Mouse (Mus musculus) hindbrain, postnatal 0 days (tissue): ENCODE data around the gene Exosc1. TPM values are rescaled to one million over a fixed set of nuclear protein-coding genes. Genes with fewer than 3 reads are reported as not detected.

Experiments
- ATAC-seq: fragments of 200-750 bp; cut with Nextera tagmentation; 2 replicates; pipeline ENCODE4 v1.8.0; 2017; ENCODE audit warnings: mild to moderate bottlenecking, moderate TSS enrichment, moderate library complexity
- DNase-seq: peaks from one replicate; pipeline ENCODE4 v3.0.0-alpha.2; 2015; ENCODE audit warnings: low spot score
- H3K27ac ChIP-seq: fragments of 300-500 bp; sonication (generic); 2 replicates; pipeline ENCODE4 v1.5.1; 2014; ENCODE audit warnings: mild to moderate bottlenecking
- H3K27me3 ChIP-seq: fragments of 300-500 bp; sonication (generic); 2 replicates; pipeline ENCODE4 v1.6.1; 2014; ENCODE audit warnings: low read length, mixed read lengths; ENCODE audit not compliant: insufficient read depth
- H3K36me3 ChIP-seq: fragments of 300-500 bp; sonication (generic); 2 replicates; pipeline ENCODE4 v1.6.1; 2014; ENCODE audit warnings: low read length, mixed read lengths; ENCODE audit not compliant: insufficient read depth
- H3K4me1 ChIP-seq: fragments of 300-500 bp; sonication (generic); 2 replicates; pipeline ENCODE4 v1.6.1; 2014; ENCODE audit warnings: antibody characterized with exemption, low read length, mixed read lengths; ENCODE audit not compliant: insufficient read depth
- H3K4me2 ChIP-seq: fragments of 300-500 bp; sonication (generic); 2 replicates; pipeline ENCODE4 v1.6.1; 2014; ENCODE audit warnings: low read depth, mild to moderate bottlenecking, low read length, moderate library complexity, mixed read lengths
- H3K4me3 ChIP-seq: fragments of 300-500 bp; sonication (generic); 2 replicates; pipeline ENCODE4 v1.5.1; 2014; ENCODE audit warnings: low read length
- H3K9ac ChIP-seq: fragments of 300-500 bp; sonication (generic); replicated peaks from 2 replicates; pipeline ENCODE4 v1.6.1; 2014; ENCODE audit warnings: mild to moderate bottlenecking, low read length, moderate library complexity, mixed read lengths
- H3K9me3 ChIP-seq: fragments of 300-500 bp; sonication (generic); 2 replicates; pipeline ENCODE4 v1.6.1; 2016; ENCODE audit warnings: low read length, mixed read lengths
- CTCF ChIP-seq: IDR thresholded peaks from 2 replicates; pipeline ENCODE4 v1.5.1; 2016; ENCODE audit warnings: antibody characterized with exemption, control low read depth, low read depth
- WGBS: fragments of 180-500 bp; shearing (Covaris S2); extraction: QIAGEN DNeasy Blood & Tissue Kit; methylation state at CpG from one replicate; pipeline ENCODE4 v1.1.7; 2014; 5-methylcytosine and 5-hydroxymethylcytosine counted together
- polyA plus RNA-seq: library from polyadenylated mRNA; unstranded; fragments of >200 nt; fragmentation: Nextera tagmentation; extraction: Ambion mirVana; gene quantifications from 2 replicates; pipeline ENCODE4 v1.2.1, GENCODE M21; 2015
- total RNA-seq: library from RNA; depleted of rRNA; stranded (reverse); fragments of >200 nt; gene quantifications from 2 replicates; pipeline ENCODE4 v1.2.3, GENCODE M21; 2014

Gene Exosc1
- total and polyA plus RNA-seq, 2 experiments from 2014 or later = 21.1 to 64.8 TPM

- WGBS = 32% methylated on average over 8 of the region's 8 CpGs
- no peak for DNase-seq
These were observed 26.0 kb downstream of the Exosc1 start for GRCm38 (mm10) chr19:41907079-41907760.

GRCm38 (mm10) chr19:41906311-41907078 lies 26.7 kb downstream of the Exosc1 start:
- 58% methylated on average over 6 of the region's 6 CpGs for WGBS
- ATAC-seq (no peak), DNase-seq (no peak)
- H3K9me3 ChIP-seq = no peaks in the 10 kb centered on the region
- H3K4me3 ChIP-seq = no peak overlapping the region
- H3K36me3 ChIP-seq = no peaks in the 10 kb centered on the region
- no peak for TF ChIP-seq CTCF
- no peak overlapping the region for H3K27ac ChIP-seq
- H3K4me1 ChIP-seq = no peaks in the 10 kb centered on the region
- no peaks in the 10 kb centered on the region for H3K27me3 ChIP-seq
- no peak overlapping the region for H3K4me2 ChIP-seq
- no peak overlapping the region for H3K9ac ChIP-seq

More at GRCm38 (mm10) chr19:41907079-41907760, 26.0 kb downstream of the Exosc1 start:
- Histone ChIP-seq H3K9ac (no peak overlapping the region), H3K27me3 (no peaks in the 10 kb centered on the region), H3K4me2 (no peak overlapping the region), H3K36me3 (no peaks in the 10 kb centered on the region), H3K27ac (no peak overlapping the region), H3K9me3 (no peaks in the 10 kb centered on the region), H3K4me1 (no peaks in the 10 kb centered on the region), H3K4me3 (no peak overlapping the region)
- no peak for TF ChIP-seq CTCF
- no peak for ATAC-seq

- no peak overlapping the region for H3K4me2 ChIP-seq
- WGBS = 92% methylated on average over 2 of the region's 2 CpGs
- no peak overlapping the region for H3K4me3 ChIP-seq
- no peak for DNase-seq
- H3K27ac ChIP-seq = no peak overlapping the region
- H3K36me3 ChIP-seq = no peaks in the 10 kb centered on the region
- TF ChIP-seq CTCF = no peak
- no peaks in the 10 kb centered on the region for H3K27me3 ChIP-seq
- no peak for ATAC-seq
- no peaks in the 10 kb centered on the region for H3K4me1 ChIP-seq
- no peak overlapping the region for H3K9ac ChIP-seq
- no peaks in the 10 kb centered on the region for H3K9me3 ChIP-seq
These were observed 28.0 kb downstream of the Exosc1 start for GRCm38 (mm10) chr19:41905246-41905645.

- Histone ChIP-seq H3K4me3 (no peak overlapping the region), H3K4me1 (no peaks in the 10 kb centered on the region), H3K9me3 (no peaks in the 10 kb centered on the region), H3K9ac (no peak overlapping the region), H3K36me3 (no peaks in the 10 kb centered on the region), H3K27me3 (no peaks in the 10 kb centered on the region), H3K4me2 (no peak overlapping the region), H3K27ac (no peak overlapping the region)
- WGBS = 90% methylated on average over 10 of the region's 10 CpGs
- ATAC-seq = no peak
- no peak for DNase-seq
- TF ChIP-seq CTCF = no peak
These were observed 30.2 kb downstream of the Exosc1 start for GRCm38 (mm10) chr19:41902848-41903593.

GRCm38 (mm10) chr19:41901696-41902095 lies 31.5 kb downstream of the Exosc1 start:
- H3K27me3 ChIP-seq = no peaks in the 10 kb centered on the region
- no peak for TF ChIP-seq CTCF
- no peaks in the 10 kb centered on the region for H3K4me1 ChIP-seq
- H3K4me2 ChIP-seq = no peak overlapping the region
- no peak for ATAC-seq
- no peak overlapping the region for H3K9ac ChIP-seq
- H3K36me3 ChIP-seq = no peaks in the 10 kb centered on the region
- no peak for DNase-seq
- H3K27ac ChIP-seq = no peak overlapping the region
- no peaks in the 10 kb centered on the region for H3K9me3 ChIP-seq
- 57% methylated on average over 2 of the region's 2 CpGs for WGBS
- no peak overlapping the region for H3K4me3 ChIP-seq

- no peak for ATAC-seq
These were observed 32.6 kb downstream of the Exosc1 start for GRCm38 (mm10) chr19:41900495-41901090.

More at GRCm38 (mm10) chr19:41900495-41901090, 32.6 kb downstream of the Exosc1 start:
- Histone ChIP-seq H3K4me3 (no peak overlapping the region), H3K9ac (no peak overlapping the region), H3K27me3 (no peaks in the 10 kb centered on the region), H3K9me3 (no peaks in the 10 kb centered on the region), H3K4me2 (no peak overlapping the region), H3K36me3 (no peaks in the 10 kb centered on the region), H3K27ac (no peak overlapping the region), H3K4me1 (no peaks in the 10 kb centered on the region)
- TF ChIP-seq CTCF = no peak
- no peak for DNase-seq
- WGBS = 82% methylated on average over 8 of the region's 8 CpGs
